Mouse (Mus musculus) heart, embryonic 14.5 days (tissue): ENCODE measurements at regions not wholly inside any gene's neighbourhood (a gene's known extent, or its start where the extent isn't known, plus 50 kb on each side); places are given as distances from the start of the nearest gene placed in this dataset.
A peak's percentile ranks its signal among the peaks of the same experiment; 100 is the strongest.

ENCODE experiments used
- ATAC-seq: fragments of 200-750 bp; cut with Nextera tagmentation; 2 replicates; pipeline ENCODE4 v1.8.0; 2017; ENCODE audit warnings: low read depth, moderate TSS enrichment; ENCODE audit not compliant: insufficient number of reproducible peaks, insufficient read depth, low FRiP score
- H3K27ac ChIP-seq, 2 experiments: fragments of 200-500 bp in 1 of 2; fragments of 300-500 bp in 1 of 2; sonication (generic) in 1 of 2; replicated peaks in 1 of 2; 2 replicates each; pipeline ENCODE4 v1.5.1; 2012 to 2014; ENCODE audit warnings: low read depth in 2 of 2, low read length in 2 of 2, control low read depth in 1 of 2, mild to moderate bottlenecking in 1 of 2, mixed read lengths in 1 of 2; ENCODE audit not compliant: control insufficient read depth in 1 of 2, insufficient read depth in 1 of 2
- H3K27me3 ChIP-seq: fragments of 300-500 bp; sonication (generic); 2 replicates; pipeline ENCODE4 v1.6.1; 2014; ENCODE audit warnings: mild to moderate bottlenecking, low read length, control low read depth; ENCODE audit not compliant: control insufficient read depth, insufficient read depth
- H3K36me3 ChIP-seq: fragments of 300-500 bp; sonication (generic); 2 replicates; pipeline ENCODE4 v1.6.1; 2014; ENCODE audit warnings: mild to moderate bottlenecking, control low read depth, low read length, mixed read lengths; ENCODE audit not compliant: control insufficient read depth, insufficient read depth
- H3K4me1 ChIP-seq, 2 experiments: fragments of 200-500 bp in 1 of 2; fragments of 300-500 bp in 1 of 2; sonication (generic) in 1 of 2; 2 replicates each; pipeline ENCODE4 v1.6.1; 2012 to 2014; ENCODE audit warnings: low read length in 2 of 2, control low read depth in 1 of 2, mixed read lengths in 1 of 2; ENCODE audit not compliant: control insufficient read depth in 2 of 2, insufficient read depth in 2 of 2
- H3K4me2 ChIP-seq: fragments of 300-500 bp; sonication (generic); 2 replicates; pipeline ENCODE4 v1.6.1; 2014; ENCODE audit warnings: mild to moderate bottlenecking, low read length
- H3K4me3 ChIP-seq, 2 experiments: fragments of 200-500 bp in 1 of 2; fragments of 300-500 bp in 1 of 2; sonication (generic) in 1 of 2; 2 replicates each; pipeline ENCODE4 v1.5.1; 2012 to 2014; ENCODE audit warnings: low read length in 2 of 2, mild to moderate bottlenecking in 2 of 2, control low read depth in 1 of 2, low read depth in 1 of 2, moderate library complexity in 1 of 2; ENCODE audit not compliant: control insufficient read depth in 1 of 2, insufficient read depth in 1 of 2
- H3K9ac ChIP-seq: fragments of 300-500 bp; sonication (generic); 2 replicates; pipeline ENCODE4 v1.6.1; 2014; ENCODE audit warnings: mild to moderate bottlenecking, low read length
- H3K9me3 ChIP-seq: fragments of 300-500 bp; sonication (generic); 2 replicates; pipeline ENCODE4 v1.6.1; 2016; ENCODE audit warnings: low read length, control low read depth; ENCODE audit not compliant: control insufficient read depth
- WGBS: fragments of 180-500 bp; shearing (Covaris S2); extraction: QIAGEN DNeasy Blood & Tissue Kit; methylation state at CpG from one replicate; pipeline ENCODE4 v1.1.7; 2014; 5-methylcytosine and 5-hydroxymethylcytosine counted together

DNA sequence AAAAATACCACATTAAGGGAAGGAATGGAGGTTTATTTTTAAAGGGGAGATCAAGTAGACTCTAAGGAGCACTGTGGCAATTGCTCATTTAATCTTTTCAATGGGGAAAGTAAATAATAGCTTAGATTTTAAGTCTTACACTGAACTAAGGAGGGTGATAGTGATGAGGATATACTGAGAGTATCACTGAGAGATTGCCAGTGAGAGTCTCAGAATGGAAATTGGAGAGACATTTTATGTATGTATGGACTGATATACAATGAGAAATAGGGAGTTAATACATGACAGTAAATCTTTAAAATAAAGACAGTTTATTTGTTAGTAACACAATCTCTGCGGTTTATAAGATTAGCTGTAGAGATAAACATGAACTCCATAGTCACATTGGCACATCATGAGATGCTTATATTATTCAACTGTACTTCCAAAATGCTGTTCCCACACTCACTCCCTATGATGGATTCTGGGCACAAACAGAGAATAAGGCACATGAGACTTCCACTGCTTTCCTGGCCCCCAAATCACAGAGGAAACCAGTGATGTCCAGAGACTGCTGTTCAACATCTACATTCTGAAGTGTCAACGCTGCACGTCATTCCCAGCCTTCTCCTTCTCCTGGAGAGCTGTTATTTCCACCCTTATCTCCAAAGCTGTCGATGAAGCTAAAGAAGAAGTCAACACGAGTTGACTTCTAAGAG, 535.5 kb upstream of the Impad1 start:
- Histone ChIP-seq H3K27ac (no peak overlapping the region), H3K4me1 (peaks cover 0 to 12% of the 10 kb centered on the region in 2 experiments; a peak in 2 of 4 replicates), H3K9me3 (no peaks in the 10 kb centered on the region), H3K9ac (no peak overlapping the region), H3K36me3 (no peaks in the 10 kb centered on the region), H3K4me3 (no peak overlapping the region), H3K27me3 (peaks cover 12% of the 10 kb centered on the region; the same call in 1 of the 2 replicates), H3K4me2 (no peak overlapping the region)
- no peak for ATAC-seq
- WGBS: 12% methylated on average over 5 of the region's 5 CpGs

DNA sequence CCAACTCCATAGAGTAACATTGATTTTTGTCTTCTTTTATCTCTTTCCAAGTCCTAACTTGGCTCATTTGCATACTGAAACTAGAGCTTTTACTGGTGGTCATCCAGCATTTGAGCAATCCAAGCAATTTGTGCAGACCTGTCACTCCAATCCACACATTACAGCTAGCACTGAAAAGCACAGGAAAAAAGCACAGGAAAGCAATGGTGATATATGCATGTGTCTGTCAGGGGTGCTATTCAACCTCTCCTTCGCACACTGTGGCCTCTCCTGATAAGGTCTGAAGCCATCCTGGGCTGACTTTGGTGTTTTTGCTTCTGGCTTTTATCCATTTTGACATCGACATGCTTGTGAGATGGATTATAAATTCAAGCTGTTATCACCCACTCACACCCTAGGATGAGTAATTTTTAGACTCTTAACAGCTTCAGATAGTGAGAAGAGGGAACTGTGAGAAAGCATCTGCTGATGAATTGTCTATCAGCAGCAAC, 534.1 kb upstream of the Impad1 start:
- peaks cover 0 to 12% of the 10 kb centered on the region in 2 experiments; a peak in 2 of 4 replicates for H3K4me1 ChIP-seq
- H3K4me2 ChIP-seq: 0 out of 2 replicates have a peak overlapping the region, but pooled peaks have one; percentile 1
- H3K27me3 ChIP-seq: peaks cover 12% of the 10 kb centered on the region; the same call in 1 of the 2 replicates
- no peak overlapping the region for H3K27ac ChIP-seq
- no peaks in the 10 kb centered on the region for H3K36me3 ChIP-seq
- no peak overlapping the region for H3K4me3 ChIP-seq
- WGBS: 9% methylated on average over 2 of the region's 2 CpGs
- ATAC-seq: no peak
- no peak overlapping the region for H3K9ac ChIP-seq
- no peaks in the 10 kb centered on the region for H3K9me3 ChIP-seq

- no peaks in the 10 kb centered on the region for H3K36me3 ChIP-seq
- H3K4me2 ChIP-seq: no peak overlapping the region
- H3K27ac ChIP-seq: no peak overlapping the region
- H3K4me1 ChIP-seq: no peaks in the 10 kb centered on the region
- H3K4me3 ChIP-seq: no peak overlapping the region
- no peak overlapping the region for H3K9ac ChIP-seq
- no peaks in the 10 kb centered on the region for H3K27me3 ChIP-seq
- WGBS: 83% methylated on average over 3 of the region's 3 CpGs
- no peak for ATAC-seq
- H3K9me3 ChIP-seq: no peaks in the 10 kb centered on the region
These were observed 508.3 kb upstream of the Impad1 start for GRCm38 (mm10) chr4:5301461-5301860.

DNA sequence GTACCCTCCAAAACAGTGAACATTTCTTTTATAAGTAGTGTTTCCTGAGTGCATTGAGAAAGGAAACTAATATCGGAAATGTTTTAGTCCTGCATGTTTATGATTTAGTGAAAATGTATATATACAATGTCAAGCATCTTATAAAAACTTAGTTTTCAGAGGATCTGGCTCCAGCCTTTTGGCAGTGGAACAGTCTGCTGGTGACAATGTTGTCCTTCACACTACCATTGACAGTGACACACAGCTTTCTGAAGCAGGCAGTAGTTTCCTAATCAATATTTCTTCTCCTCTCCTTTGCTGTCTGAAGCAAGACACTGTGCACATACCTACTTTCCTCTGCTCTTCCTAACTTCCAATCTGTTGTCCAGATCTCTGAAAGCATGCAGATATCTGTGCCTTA, 507.9 kb upstream of the Impad1 start:
- Histone ChIP-seq H3K36me3 (no peaks in the 10 kb centered on the region), H3K9ac (no peak overlapping the region), H3K27me3 (no peaks in the 10 kb centered on the region), H3K27ac (no peak overlapping the region), H3K4me3 (no peak overlapping the region), H3K9me3 (no peaks in the 10 kb centered on the region), H3K4me1 (no peaks in the 10 kb centered on the region), H3K4me2 (no peak overlapping the region)
- ATAC-seq: no peak
- 89% methylated on average over 1 of the region's 1 CpGs for WGBS

DNA sequence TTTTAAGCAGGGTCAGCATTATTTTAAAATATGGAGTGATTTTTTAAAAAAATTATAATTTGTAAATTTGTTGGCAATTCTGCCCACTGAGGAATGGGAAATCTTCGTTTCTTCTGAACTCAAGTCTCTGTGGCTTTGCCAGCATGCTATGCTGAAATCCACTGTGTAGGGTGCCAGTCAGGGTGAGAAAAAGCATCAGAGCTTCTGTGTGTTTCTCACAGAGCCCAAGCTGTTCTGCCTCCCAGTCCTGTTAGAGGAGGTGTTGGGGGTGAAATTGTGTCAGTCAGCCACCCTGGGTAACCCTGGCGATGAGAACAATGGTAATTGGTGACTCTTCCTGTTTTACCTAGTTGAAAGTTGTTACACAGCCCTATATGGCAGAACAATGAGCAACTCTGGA, 506.1 kb upstream of the Impad1 start:
- H3K4me3 ChIP-seq: no peak overlapping the region
- no peak overlapping the region for H3K9ac ChIP-seq
- no peak overlapping the region for H3K4me2 ChIP-seq
- H3K9me3 ChIP-seq: no peaks in the 10 kb centered on the region
- no peak overlapping the region for H3K27ac ChIP-seq
- no peaks in the 10 kb centered on the region for H3K4me1 ChIP-seq
- WGBS: 64% methylated on average over 2 of the region's 2 CpGs
- no peaks in the 10 kb centered on the region for H3K36me3 ChIP-seq
- H3K27me3 ChIP-seq: no peaks in the 10 kb centered on the region
- no peak for ATAC-seq

GRCm38 (mm10) chr4:5294030-5294429, 500.9 kb upstream of the Impad1 start:
- no peaks in the 10 kb centered on the region for H3K4me1 ChIP-seq
- 70% methylated on average over 1 of the region's 1 CpGs for WGBS

DNA sequence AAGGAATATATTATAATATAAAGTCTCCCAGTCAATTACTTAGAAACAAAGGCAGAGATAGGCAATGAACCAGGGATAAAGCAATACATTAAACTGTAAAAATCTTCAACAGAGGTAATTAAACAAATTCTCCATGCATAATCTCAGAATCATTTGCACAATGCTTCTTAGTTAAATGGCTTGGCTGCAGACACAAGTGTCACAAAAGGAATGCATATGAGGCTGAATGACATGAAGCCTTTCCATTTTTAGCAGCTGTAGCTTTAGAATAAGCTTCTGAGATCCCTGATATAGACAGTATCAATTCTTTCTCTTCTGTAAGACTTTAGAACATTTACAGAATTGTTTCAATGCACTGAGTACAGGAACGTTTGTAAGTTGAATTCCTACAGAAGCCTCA, 483.0 kb upstream of the Impad1 start:
- no peak for ATAC-seq
- WGBS: 55% methylated on average over 1 of the region's 1 CpGs
- no peaks in the 10 kb centered on the region for H3K4me1 ChIP-seq
- H3K9ac ChIP-seq: no peak overlapping the region
- H3K27me3 ChIP-seq: no peaks in the 10 kb centered on the region
- no peaks in the 10 kb centered on the region for H3K36me3 ChIP-seq
- H3K4me3 ChIP-seq: no peak overlapping the region
- no peak overlapping the region for H3K4me2 ChIP-seq
- no peak overlapping the region for H3K27ac ChIP-seq
- no peaks in the 10 kb centered on the region for H3K9me3 ChIP-seq

More at GRCm38 (mm10) chr4:5294030-5294429, 500.9 kb upstream of the Impad1 start:
- no peak overlapping the region for H3K9ac ChIP-seq
- no peaks in the 10 kb centered on the region for H3K27me3 ChIP-seq
- no peak overlapping the region for H3K27ac ChIP-seq
- no peak overlapping the region for H3K4me2 ChIP-seq
- no peak for ATAC-seq
- no peaks in the 10 kb centered on the region for H3K36me3 ChIP-seq
- H3K4me3 ChIP-seq: no peak overlapping the region
- no peaks in the 10 kb centered on the region for H3K9me3 ChIP-seq
